Mouse (Mus musculus): ENCODE results near the gene Sectm1a. TPM values are rescaled to one million over a fixed set of nuclear protein-coding genes. Genes with fewer than 3 reads are reported as not detected.

The Sectm1a gene
- 0.32 and 0.86 TPM in 2 replicates for polyA plus RNA-seq (2014; fragmentation: Nextera tagmentation; extraction: Ambion mirVana)

DNA sequence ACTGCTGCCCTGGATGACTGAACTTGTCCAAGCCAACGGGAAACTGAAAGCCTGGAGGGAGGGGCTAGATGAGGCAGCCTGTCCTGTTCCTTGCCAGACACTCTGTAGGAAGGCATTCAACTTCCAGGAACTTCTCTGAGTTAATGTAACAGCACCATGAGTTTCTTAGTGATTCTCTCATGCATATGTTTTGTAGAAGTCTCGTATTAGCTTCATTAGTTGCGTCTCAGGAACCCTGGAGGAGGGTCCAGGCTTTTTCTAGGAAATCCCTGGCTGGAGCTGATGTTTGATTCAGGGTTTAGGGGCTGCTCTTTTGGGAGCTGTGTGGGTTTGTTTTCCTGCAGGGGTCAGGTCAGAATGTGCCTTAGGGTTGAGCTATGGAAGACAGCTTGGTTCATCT lies at the start of gene Sectm1a:
TSS of gene Sectm1a (minus strand) at position 101 of the 400 bp plus-strand sequence.
- no peaks in the 10 kb centered on the region for H3K27me3 ChIP-seq (replicated peaks; ENCODE audit: control insufficient read depth, insufficient read depth, low read length)
- DNase-seq (ENCODE audit: low spot score) (no peak), ATAC-seq (replicated peaks; ENCODE audit: low FRiP score) (no peak)
- H3K4me3 ChIP-seq (ENCODE audit: low read depth, low read length) = no peak within 1 kb of the TSS
- no peak within 1 kb of the TSS for H3K27ac ChIP-seq (ENCODE audit: low read depth, low read length)
- 0 out of 2 replicates have a peak, but pooled peaks cover 2% of the 10 kb centered on the region for H3K4me1 ChIP-seq (replicated peaks; ENCODE audit: control insufficient read depth, insufficient read depth, low read length)
- no peak within 1 kb of the TSS for H3K4me2 ChIP-seq
- WGBS = 64% methylated on average over 3 of the region's 3 CpGs
- no peaks in the 10 kb centered on the region for H3K9me3 ChIP-seq (ENCODE audit: control insufficient read depth, low read length)
- no peak within 1 kb of the TSS for H3K9ac ChIP-seq (ENCODE audit: low read depth, low read length)
- H3K36me3 ChIP-seq (ENCODE audit: control insufficient read depth, insufficient read depth, low read length) = no peaks in the 10 kb centered on the region

GRCm38 (mm10) chr11:121129616-121130015 lies 48.6 kb upstream of the Sectm1a start:
- Histone ChIP-seq H3K27me3 (replicated peaks; ENCODE audit: control insufficient read depth, insufficient read depth, low read length) (no peaks in the 10 kb centered on the region), H3K4me1 (replicated peaks; ENCODE audit: control insufficient read depth, insufficient read depth, low read length) (peaks cover 6% of the 10 kb centered on the region), H3K9me3 (ENCODE audit: control insufficient read depth, low read length) (no peaks in the 10 kb centered on the region), H3K36me3 (ENCODE audit: control insufficient read depth, insufficient read depth, low read length) (no peaks in the 10 kb centered on the region), H3K4me2 (no peak overlapping the region), H3K4me3 (ENCODE audit: low read depth, low read length) (no peak overlapping the region), H3K27ac (ENCODE audit: low read depth, low read length) (no peak overlapping the region), H3K9ac (ENCODE audit: low read depth, low read length) (no peak overlapping the region)
- ATAC-seq (replicated peaks; ENCODE audit: low FRiP score) (no peak), DNase-seq (ENCODE audit: low spot score) (no peak)
- 62% methylated on average over 1 of the region's 1 CpGs for WGBS

- no peak overlapping the region for H3K9ac ChIP-seq (ENCODE audit: low read depth, low read length)
- H3K4me2 ChIP-seq = no peak overlapping the region
- no peak overlapping the region for H3K27ac ChIP-seq (ENCODE audit: low read depth, low read length)
- WGBS = 75% methylated on average over 3 of the region's 3 CpGs
- ATAC-seq (replicated peaks; ENCODE audit: low FRiP score) (no peak), DNase-seq (ENCODE audit: low spot score) (no peak)
- peaks cover 6% of the 10 kb centered on the region for H3K4me1 ChIP-seq (replicated peaks; ENCODE audit: control insufficient read depth, insufficient read depth, low read length)
- no peak overlapping the region for H3K4me3 ChIP-seq (ENCODE audit: low read depth, low read length)
- no peaks in the 10 kb centered on the region for H3K36me3 ChIP-seq (ENCODE audit: control insufficient read depth, insufficient read depth, low read length)
- H3K9me3 ChIP-seq (ENCODE audit: control insufficient read depth, low read length) = no peaks in the 10 kb centered on the region
- H3K27me3 ChIP-seq (replicated peaks; ENCODE audit: control insufficient read depth, insufficient read depth, low read length) = no peaks in the 10 kb centered on the region
Observed at GRCm38 (mm10) chr11:121127441-121127840, 46.4 kb upstream of the Sectm1a start.

- no peak overlapping the region for H3K9ac ChIP-seq (ENCODE audit: low read depth, low read length)
- ATAC-seq (replicated peaks; ENCODE audit: low FRiP score) (no peak), DNase-seq (ENCODE audit: low spot score) (no peak)
- H3K36me3 ChIP-seq (ENCODE audit: control insufficient read depth, insufficient read depth, low read length) = no peaks in the 10 kb centered on the region
- WGBS = 88% methylated on average over 1 of the region's 1 CpGs
- H3K4me2 ChIP-seq = no peak overlapping the region
- no peaks in the 10 kb centered on the region for H3K9me3 ChIP-seq (ENCODE audit: control insufficient read depth, low read length)
- H3K4me3 ChIP-seq (ENCODE audit: low read depth, low read length) = no peak overlapping the region
- no peak overlapping the region for H3K27ac ChIP-seq (ENCODE audit: low read depth, low read length)
- H3K4me1 ChIP-seq (replicated peaks; ENCODE audit: control insufficient read depth, insufficient read depth, low read length) = peaks cover 15% of the 10 kb centered on the region
- no peaks in the 10 kb centered on the region for H3K27me3 ChIP-seq (replicated peaks; ENCODE audit: control insufficient read depth, insufficient read depth, low read length)
Observed at GRCm38 (mm10) chr11:121126395-121126794, 45.4 kb upstream of the Sectm1a start.

DNA sequence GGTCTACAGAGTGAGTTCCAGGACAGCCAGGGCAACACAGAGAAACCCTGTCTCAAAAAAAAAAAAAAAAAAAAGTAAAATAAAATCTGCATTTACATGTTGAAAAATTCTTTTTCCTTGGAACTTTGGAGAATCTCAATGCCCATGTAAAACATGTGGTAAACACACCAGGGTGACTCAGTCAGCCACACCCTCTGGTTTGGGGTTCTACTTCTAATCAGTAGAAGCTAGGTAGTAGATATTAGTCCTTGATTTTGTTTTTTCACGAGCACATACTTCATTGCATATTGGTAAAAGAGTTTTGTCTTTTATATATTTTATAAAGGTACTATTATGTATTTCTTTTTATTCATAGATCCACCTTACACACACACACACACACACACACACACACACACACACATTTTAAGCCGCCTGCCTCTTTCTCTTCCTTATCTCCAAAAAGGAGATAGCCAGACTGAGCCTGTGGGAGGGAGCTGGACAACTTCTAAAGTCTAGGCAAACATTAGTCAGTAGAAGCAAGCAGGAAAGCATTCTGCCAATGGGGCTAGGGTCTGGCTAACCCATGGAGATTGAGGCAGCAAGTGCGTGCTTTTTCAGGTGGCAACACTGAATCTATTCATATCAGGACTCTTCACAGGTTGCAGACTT lies 44.6 kb upstream of the Sectm1a start:
- no peak overlapping the region for H3K27ac ChIP-seq (ENCODE audit: low read depth, low read length)
- H3K27me3 ChIP-seq (replicated peaks; ENCODE audit: control insufficient read depth, insufficient read depth, low read length) = no peaks in the 10 kb centered on the region
- H3K9me3 ChIP-seq (ENCODE audit: control insufficient read depth, low read length) = no peaks in the 10 kb centered on the region
- H3K4me2 ChIP-seq = 0 out of 2 replicates have a peak overlapping the region, but pooled peaks have one; percentile 3
- 36% methylated on average over 3 of the region's 3 CpGs for WGBS
- peaks cover 15% of the 10 kb centered on the region for H3K4me1 ChIP-seq (replicated peaks; ENCODE audit: control insufficient read depth, insufficient read depth, low read length)
- DNase-seq (ENCODE audit: low spot score) = no peak
- H3K4me3 ChIP-seq (ENCODE audit: low read depth, low read length) = no peak overlapping the region
- ATAC-seq (replicated peaks; ENCODE audit: low FRiP score) = peak; percentile 41; the same call in 1 of the 2 replicates
- H3K36me3 ChIP-seq (ENCODE audit: control insufficient read depth, insufficient read depth, low read length) = no peaks in the 10 kb centered on the region
- no peak overlapping the region for H3K9ac ChIP-seq (ENCODE audit: low read depth, low read length)

DNA sequence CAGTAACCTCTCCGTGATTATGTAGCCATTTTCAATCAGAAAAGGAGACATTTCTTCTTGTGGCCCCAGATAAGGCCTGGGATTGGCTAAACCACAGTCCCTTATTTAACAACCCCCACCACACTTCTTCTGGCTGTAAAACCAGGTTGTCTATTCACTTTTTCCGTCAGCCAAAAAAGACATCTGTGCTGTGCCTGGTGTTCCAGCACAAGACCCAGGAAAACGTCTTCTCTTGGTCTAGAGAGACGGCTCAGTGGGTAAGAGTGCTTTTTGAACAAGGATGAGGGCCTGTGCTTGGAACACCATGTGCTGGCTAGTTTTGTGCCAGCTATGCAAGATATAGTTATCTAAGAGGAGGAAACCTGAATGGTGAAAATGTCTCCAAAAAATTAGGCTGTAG lies 42.4 kb upstream of the Sectm1a start:
- ATAC-seq (replicated peaks; ENCODE audit: low FRiP score) = no peak
- H3K27me3 ChIP-seq (replicated peaks; ENCODE audit: control insufficient read depth, insufficient read depth, low read length) = no peaks in the 10 kb centered on the region
- 79% methylated on average over 4 of the region's 4 CpGs for WGBS

GRCm38 (mm10) chr11:121122024-121122670 lies 41.1 kb upstream of the Sectm1a start:
- Histone ChIP-seq H3K9ac (ENCODE audit: low read depth, low read length) (no peak overlapping the region), H3K4me3 (ENCODE audit: low read depth, low read length) (no peak overlapping the region), H3K9me3 (ENCODE audit: control insufficient read depth, low read length) (no peaks in the 10 kb centered on the region), H3K4me1 (replicated peaks; ENCODE audit: control insufficient read depth, insufficient read depth, low read length) (peaks cover 15% of the 10 kb centered on the region), H3K36me3 (ENCODE audit: control insufficient read depth, insufficient read depth, low read length) (no peaks in the 10 kb centered on the region), H3K4me2 (no peak overlapping the region), H3K27ac (ENCODE audit: low read depth, low read length) (no peak overlapping the region), H3K27me3 (replicated peaks; ENCODE audit: control insufficient read depth, insufficient read depth, low read length) (no peaks in the 10 kb centered on the region)
- WGBS = 17% methylated on average over 2 of the region's 2 CpGs
- ATAC-seq (replicated peaks; ENCODE audit: low FRiP score) (no peak), DNase-seq (ENCODE audit: low spot score) (no peak)

More for the DNA sequence above, 42.4 kb upstream of the Sectm1a start:
- Histone ChIP-seq H3K4me2 (no peak overlapping the region), H3K36me3 (ENCODE audit: control insufficient read depth, insufficient read depth, low read length) (no peaks in the 10 kb centered on the region), H3K4me3 (ENCODE audit: low read depth, low read length) (no peak overlapping the region), H3K27ac (ENCODE audit: low read depth, low read length) (no peak overlapping the region), H3K9me3 (ENCODE audit: control insufficient read depth, low read length) (no peaks in the 10 kb centered on the region), H3K9ac (ENCODE audit: low read depth, low read length) (no peak overlapping the region), H3K4me1 (replicated peaks; ENCODE audit: control insufficient read depth, insufficient read depth, low read length) (peaks cover 15% of the 10 kb centered on the region)
- DNase-seq (ENCODE audit: low spot score) = no peak

DNA sequence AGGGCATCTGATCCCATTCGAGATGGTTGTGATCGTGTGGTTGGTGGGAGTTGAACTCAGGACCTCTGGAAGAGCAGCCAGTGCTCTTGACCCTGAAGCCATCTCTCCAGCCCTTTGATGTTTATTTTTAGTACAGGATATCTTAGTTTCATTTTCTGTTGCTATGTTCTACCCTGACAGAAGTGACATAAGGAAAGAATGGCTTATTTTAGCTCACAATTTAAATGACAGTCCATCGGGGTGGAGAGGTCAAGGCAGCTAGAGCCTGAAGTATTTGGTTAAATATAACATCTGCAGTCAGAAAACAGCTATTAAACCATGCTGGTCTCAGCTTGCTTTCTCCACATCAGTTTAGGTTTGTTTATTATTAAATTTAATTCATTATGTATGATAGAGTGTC lies 40.1 kb upstream of the Sectm1a start:
- H3K4me1 ChIP-seq (replicated peaks; ENCODE audit: control insufficient read depth, insufficient read depth, low read length) = peaks cover 14% of the 10 kb centered on the region

GRCm38 (mm10) chr11:121118577-121118976 lies 37.6 kb upstream of the Sectm1a start, which contains the start of gene Tex19.2:
Gene Tex19.2 (minus strand): TSS chr11:121118677.
- Histone ChIP-seq H3K27ac (ENCODE audit: low read depth, low read length) (no peak within 1 kb of the TSS), H3K9ac (ENCODE audit: low read depth, low read length) (no peak within 1 kb of the TSS), H3K4me1 (replicated peaks; ENCODE audit: control insufficient read depth, insufficient read depth, low read length) (peaks cover 10% of the 10 kb centered on the region), H3K36me3 (ENCODE audit: control insufficient read depth, insufficient read depth, low read length) (no peaks in the 10 kb centered on the region), H3K4me3 (ENCODE audit: low read depth, low read length) (no peak within 1 kb of the TSS), H3K4me2 (no peak within 1 kb of the TSS), H3K9me3 (ENCODE audit: control insufficient read depth, low read length) (no peaks in the 10 kb centered on the region), H3K27me3 (replicated peaks; ENCODE audit: control insufficient read depth, insufficient read depth, low read length) (no peaks in the 10 kb centered on the region)
- DNase-seq (ENCODE audit: low spot score) (no peak), ATAC-seq (replicated peaks; ENCODE audit: low FRiP score) (no peak)
- 86% methylated on average over 3 of the region's 3 CpGs for WGBS

More for the DNA sequence above, 40.1 kb upstream of the Sectm1a start:
- no peak overlapping the region for H3K27ac ChIP-seq (ENCODE audit: low read depth, low read length)
- H3K27me3 ChIP-seq (replicated peaks; ENCODE audit: control insufficient read depth, insufficient read depth, low read length) = no peaks in the 10 kb centered on the region
- H3K9me3 ChIP-seq (ENCODE audit: control insufficient read depth, low read length) = no peaks in the 10 kb centered on the region
- no peak for DNase-seq (ENCODE audit: low spot score)
- H3K36me3 ChIP-seq (ENCODE audit: control insufficient read depth, insufficient read depth, low read length) = no peaks in the 10 kb centered on the region
- H3K9ac ChIP-seq (ENCODE audit: low read depth, low read length) = no peak overlapping the region
- H3K4me2 ChIP-seq = no peak overlapping the region
- H3K4me3 ChIP-seq (ENCODE audit: low read depth, low read length) = no peak overlapping the region
- no peak for ATAC-seq (replicated peaks; ENCODE audit: low FRiP score)
- 81% methylated on average over 3 of the region's 3 CpGs for WGBS

All from liver, embryonic 11.5 days (tissue).